Mouse (Mus musculus): ENCODE data around the gene 1700025G04Rik. TPM values are rescaled to one million over a fixed set of nuclear protein-coding genes. Genes with fewer than 3 reads are reported as not detected.

Gene 1700025G04Rik
- polyA plus RNA-seq, 1 experiment from 2014 or later: 14.1 TPM

- no peaks in the 10 kb centered on the region for H3K36me3 ChIP-seq (ENCODE audit: insufficient read depth, low read length)
- H3K4me1 ChIP-seq (ENCODE audit: insufficient read depth, low read depth, low read length): no peaks in the 10 kb centered on the region
- ATAC-seq (no peak), DNase-seq (ENCODE audit: low spot score) (no peak)
- H3K27ac ChIP-seq (ENCODE audit: low read length): no peak overlapping the region
- no peak overlapping the region for H3K9ac ChIP-seq (replicated peaks; ENCODE audit: low read depth)
- TF ChIP-seq CTCF (IDR thresholded peaks at IDR 0.05): no peak
- no peak for TF ChIP-seq EP300 (IDR thresholded peaks at IDR 0.05)
- 86% methylated on average over 6 of the region's 6 CpGs for WGBS
- H3K27me3 ChIP-seq (replicated peaks; ENCODE audit: insufficient read depth, low read length): no peaks in the 10 kb centered on the region
- H3K9me3 ChIP-seq (ENCODE audit: low read length): no peaks in the 10 kb centered on the region
- no peak overlapping the region for H3K4me3 ChIP-seq (ENCODE audit: low read depth, low read length)
- H3K4me2 ChIP-seq (replicated peaks; ENCODE audit: low read depth, low read length): no peak overlapping the region
Measured at GRCm38 (mm10) chr1:152020812-152021211, 69.1 kb downstream of the 1700025G04Rik start.

GRCm38 (mm10) chr1:152020070-152020469, 69.9 kb downstream of the 1700025G04Rik start:
- no peak overlapping the region for H3K4me3 ChIP-seq (ENCODE audit: low read depth, low read length)
- ATAC-seq: no peak
- WGBS: 66% methylated on average over 5 of the region's 5 CpGs
- H3K9me3 ChIP-seq (ENCODE audit: low read length): no peaks in the 10 kb centered on the region
- H3K4me2 ChIP-seq (replicated peaks; ENCODE audit: low read depth, low read length): no peak overlapping the region
- H3K27ac ChIP-seq (ENCODE audit: low read length): no peak overlapping the region
- H3K9ac ChIP-seq (replicated peaks; ENCODE audit: low read depth): no peak overlapping the region
- H3K36me3 ChIP-seq (ENCODE audit: insufficient read depth, low read length): no peaks in the 10 kb centered on the region
- H3K4me1 ChIP-seq (ENCODE audit: insufficient read depth, low read depth, low read length): no peaks in the 10 kb centered on the region
- no peak for DNase-seq (ENCODE audit: low spot score)
- no peak for TF ChIP-seq EP300 (IDR thresholded peaks at IDR 0.05)
- no peaks in the 10 kb centered on the region for H3K27me3 ChIP-seq (replicated peaks; ENCODE audit: insufficient read depth, low read length)

DNA sequence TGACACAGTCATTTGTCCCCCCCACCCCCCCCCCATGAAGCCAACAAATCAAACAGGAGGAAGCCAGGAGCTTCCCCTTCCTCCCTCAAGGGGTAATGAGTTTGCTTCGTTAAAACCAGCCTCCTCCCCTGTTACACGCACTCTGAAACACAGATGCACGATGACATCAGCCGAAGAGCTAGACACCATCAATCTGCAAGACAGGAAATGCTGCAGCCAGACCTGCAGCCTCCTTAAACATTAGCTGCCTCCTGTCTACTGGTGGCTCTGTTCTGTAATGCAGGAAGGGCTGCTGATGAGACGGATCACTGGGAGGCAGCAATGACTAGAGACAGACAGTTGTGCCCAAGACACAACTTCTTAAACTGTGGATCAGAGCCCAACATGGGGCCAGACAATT, 70.7 kb downstream of the 1700025G04Rik start:
- ATAC-seq (peak; percentile 91), DNase-seq (ENCODE audit: low spot score) (peak; percentile 77)
- Histone ChIP-seq H3K9me3 (ENCODE audit: low read length) (no peaks in the 10 kb centered on the region), H3K4me1 (ENCODE audit: insufficient read depth, low read depth, low read length) (no peaks in the 10 kb centered on the region), H3K27me3 (replicated peaks; ENCODE audit: insufficient read depth, low read length) (no peaks in the 10 kb centered on the region), H3K4me3 (ENCODE audit: low read depth, low read length) (no peak overlapping the region), H3K9ac (replicated peaks; ENCODE audit: low read depth) (no peak overlapping the region), H3K36me3 (ENCODE audit: insufficient read depth, low read length) (no peaks in the 10 kb centered on the region), H3K4me2 (replicated peaks; ENCODE audit: low read depth, low read length) (no peak overlapping the region), H3K27ac (ENCODE audit: low read length) (no peak overlapping the region)
- WGBS: 20% methylated on average over 5 of the region's 5 CpGs
- peak; percentile 50 for TF ChIP-seq CTCF (IDR thresholded peaks at IDR 0.05)
- no peak for TF ChIP-seq EP300 (IDR thresholded peaks at IDR 0.05)

DNA sequence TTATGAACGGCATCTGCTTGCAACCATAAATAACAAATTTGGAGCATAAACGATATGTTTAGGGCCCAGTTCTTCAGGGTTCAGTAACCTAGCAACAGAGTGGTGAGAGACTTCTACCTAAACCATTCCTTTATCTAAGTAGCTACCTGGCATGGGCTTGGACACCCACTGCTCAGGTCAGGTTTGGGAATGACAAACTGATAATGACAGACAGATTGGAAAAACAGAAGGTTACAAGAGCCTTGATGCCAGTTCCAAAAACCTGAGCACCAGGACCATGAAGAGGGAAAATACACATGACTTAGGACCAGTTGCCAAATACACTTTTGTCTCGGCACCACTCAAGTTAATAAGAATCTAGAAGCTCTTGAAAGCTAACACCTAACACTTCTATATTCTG, 71.6 kb downstream of the 1700025G04Rik start:
- Histone ChIP-seq H3K9ac (replicated peaks; ENCODE audit: low read depth) (no peak overlapping the region), H3K36me3 (ENCODE audit: insufficient read depth, low read length) (no peaks in the 10 kb centered on the region), H3K9me3 (ENCODE audit: low read length) (no peaks in the 10 kb centered on the region), H3K4me3 (ENCODE audit: low read depth, low read length) (no peak overlapping the region), H3K4me2 (replicated peaks; ENCODE audit: low read depth, low read length) (no peak overlapping the region), H3K27me3 (replicated peaks; ENCODE audit: insufficient read depth, low read length) (no peaks in the 10 kb centered on the region), H3K27ac (ENCODE audit: low read length) (no peak overlapping the region), H3K4me1 (ENCODE audit: insufficient read depth, low read depth, low read length) (no peaks in the 10 kb centered on the region)
- DNase-seq (ENCODE audit: low spot score) (no peak), ATAC-seq (no peak)
- TF ChIP-seq EP300 (IDR thresholded peaks at IDR 0.05) (no peak), CTCF (IDR thresholded peaks at IDR 0.05) (no peak)
- 57% methylated on average over 3 of the region's 3 CpGs for WGBS

DNA sequence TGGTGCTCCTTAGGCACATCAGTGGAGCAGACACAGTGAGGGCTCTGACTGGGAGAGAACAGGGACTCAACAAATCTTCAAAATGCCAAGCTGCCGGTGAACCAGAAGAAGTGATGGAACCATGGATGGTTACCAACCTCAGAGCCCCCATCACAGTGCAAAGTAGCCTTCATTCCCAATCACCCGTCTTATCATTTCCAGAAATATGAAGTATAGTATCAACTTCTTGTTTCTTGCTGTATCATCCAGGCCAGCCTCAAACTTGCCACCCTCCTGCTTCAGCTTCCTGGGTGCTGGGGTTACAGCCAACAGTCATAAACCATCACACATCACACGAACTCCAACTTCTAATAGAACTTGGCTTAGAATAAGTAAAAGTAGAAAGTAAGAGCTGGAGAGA, 73.3 kb downstream of the 1700025G04Rik start:
- Histone ChIP-seq H3K4me1 (ENCODE audit: insufficient read depth, low read depth, low read length) (no peaks in the 10 kb centered on the region), H3K4me2 (replicated peaks; ENCODE audit: low read depth, low read length) (no peak overlapping the region), H3K36me3 (ENCODE audit: insufficient read depth, low read length) (no peaks in the 10 kb centered on the region), H3K27me3 (replicated peaks; ENCODE audit: insufficient read depth, low read length) (no peaks in the 10 kb centered on the region), H3K9me3 (ENCODE audit: low read length) (no peaks in the 10 kb centered on the region), H3K9ac (replicated peaks; ENCODE audit: low read depth) (no peak overlapping the region), H3K27ac (ENCODE audit: low read length) (no peak overlapping the region), H3K4me3 (ENCODE audit: low read depth, low read length) (no peak overlapping the region)
- no peak for DNase-seq (ENCODE audit: low spot score)
- no peak for TF ChIP-seq EP300 (IDR thresholded peaks at IDR 0.05)
- TF ChIP-seq CTCF (IDR thresholded peaks at IDR 0.05): no peak
- WGBS: 85% methylated on average over 3 of the region's 3 CpGs
- no peak for ATAC-seq

GRCm38 (mm10) chr1:152015555-152016125, 74.3 kb downstream of the 1700025G04Rik start:
- Histone ChIP-seq H3K27me3 (replicated peaks; ENCODE audit: insufficient read depth, low read length) (no peaks in the 10 kb centered on the region), H3K36me3 (ENCODE audit: insufficient read depth, low read length) (no peaks in the 10 kb centered on the region), H3K9me3 (ENCODE audit: low read length) (no peaks in the 10 kb centered on the region), H3K4me3 (ENCODE audit: low read depth, low read length) (no peak overlapping the region), H3K9ac (replicated peaks; ENCODE audit: low read depth) (no peak overlapping the region), H3K4me1 (ENCODE audit: insufficient read depth, low read depth, low read length) (no peaks in the 10 kb centered on the region), H3K4me2 (replicated peaks; ENCODE audit: low read depth, low read length) (no peak overlapping the region), H3K27ac (ENCODE audit: low read length) (no peak overlapping the region)
- no peak for TF ChIP-seq EP300 (IDR thresholded peaks at IDR 0.05)
- TF ChIP-seq CTCF (IDR thresholded peaks at IDR 0.05): no peak
- 65% methylated on average over 7 of the region's 7 CpGs for WGBS
- DNase-seq (ENCODE audit: low spot score): peak; percentile 31
- ATAC-seq: peak; percentile 14; the same call in 1 of the 2 replicates

DNA sequence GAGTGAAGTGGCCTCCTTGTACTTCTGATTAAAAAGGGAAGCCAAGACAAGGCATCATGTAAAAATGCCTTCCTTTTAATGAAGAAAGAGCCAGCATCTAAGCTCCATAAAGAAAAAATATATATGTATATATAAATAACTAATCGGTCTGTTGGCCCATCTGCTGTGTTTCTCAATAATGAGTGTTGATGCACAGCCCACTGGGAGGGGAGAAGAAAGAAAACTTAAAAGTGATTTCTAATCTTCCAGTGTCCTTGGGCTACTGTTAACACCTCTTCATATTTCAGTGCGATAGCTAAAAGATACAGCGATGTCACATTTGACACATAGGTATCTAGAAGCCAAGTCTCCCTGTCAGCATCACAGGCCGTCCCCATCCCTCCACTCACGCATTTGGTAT, 78.2 kb downstream of the 1700025G04Rik start:
- Histone ChIP-seq H3K9ac (replicated peaks; ENCODE audit: low read depth) (no peak overlapping the region), H3K27me3 (replicated peaks; ENCODE audit: insufficient read depth, low read length) (no peaks in the 10 kb centered on the region), H3K4me3 (ENCODE audit: low read depth, low read length) (no peak overlapping the region), H3K27ac (ENCODE audit: low read length) (no peak overlapping the region), H3K4me2 (replicated peaks; ENCODE audit: low read depth, low read length) (no peak overlapping the region), H3K4me1 (ENCODE audit: insufficient read depth, low read depth, low read length) (no peaks in the 10 kb centered on the region), H3K9me3 (ENCODE audit: low read length) (no peaks in the 10 kb centered on the region), H3K36me3 (ENCODE audit: insufficient read depth, low read length) (no peaks in the 10 kb centered on the region)
- WGBS: 85% methylated on average over 5 of the region's 5 CpGs
- no peak for TF ChIP-seq CTCF (IDR thresholded peaks at IDR 0.05)
- no peak for TF ChIP-seq EP300 (IDR thresholded peaks at IDR 0.05)
- DNase-seq (ENCODE audit: low spot score): no peak
- ATAC-seq: no peak

Measured in lung, postnatal 0 days (tissue).